Mouse (Mus musculus) cerebellum, adult 11 months (tissue): ENCODE data around the gene Vegfa.
A peak's percentile ranks its signal among the peaks of the same experiment; 100 is the strongest.

Experiments used
- DNase-seq: peaks from one replicate; pipeline ENCODE4 v3.0.0; 2022

The Vegfa gene

GRCm38 (mm10) chr17:46032257-46032991 is at the start of gene Vegfa:
Gene Vegfa, minus strand, starts transcription at chr17:46032369.
- DNase-seq = peak; percentile 89

GRCm38 (mm10) chr17:46081657-46082056 is 49.5 kb upstream of the Vegfa start:
- no peak for DNase-seq

- no peak for DNase-seq
Measured at GRCm38 (mm10) chr17:46081042-46081441, 48.9 kb upstream of the Vegfa start.

- no peak for DNase-seq
Measured at GRCm38 (mm10) chr17:46080388-46080787, 48.2 kb upstream of the Vegfa start.

- no peak for DNase-seq
Measured at GRCm38 (mm10) chr17:46079037-46079436, 46.9 kb upstream of the Vegfa start.

- DNase-seq = no peak
Measured at GRCm38 (mm10) chr17:46077921-46078534, 45.9 kb upstream of the Vegfa start.

GRCm38 (mm10) chr17:46076260-46076551 is 44.0 kb upstream of the Vegfa start:
- no peak for DNase-seq

GRCm38 (mm10) chr17:46075551-46076259 is 43.5 kb upstream of the Vegfa start:
- DNase-seq = no peak

GRCm38 (mm10) chr17:46075116-46075485 is 42.9 kb upstream of the Vegfa start:
- no peak for DNase-seq

- no peak for DNase-seq
Measured at GRCm38 (mm10) chr17:46074398-46075115, 42.4 kb upstream of the Vegfa start.

GRCm38 (mm10) chr17:46073730-46074301 is 41.6 kb upstream of the Vegfa start:
- peak; percentile 23 for DNase-seq

- no peak for DNase-seq
Measured at GRCm38 (mm10) chr17:46071531-46071930, 39.4 kb upstream of the Vegfa start.

- no peak for DNase-seq
Measured at GRCm38 (mm10) chr17:46070046-46070445, 37.9 kb upstream of the Vegfa start.

GRCm38 (mm10) chr17:46063974-46064312 is 31.8 kb upstream of the Vegfa start:
- no peak for DNase-seq

GRCm38 (mm10) chr17:46063283-46063973 is 31.3 kb upstream of the Vegfa start:
- DNase-seq = no peak

GRCm38 (mm10) chr17:46060253-46060652 is 28.1 kb upstream of the Vegfa start:
- no peak for DNase-seq

GRCm38 (mm10) chr17:46059226-46059825 is 27.2 kb upstream of the Vegfa start:
- no peak for DNase-seq

- no peak for DNase-seq
Measured at GRCm38 (mm10) chr17:46056288-46056687, 24.1 kb upstream of the Vegfa start.

- no peak for DNase-seq
Measured at GRCm38 (mm10) chr17:46055736-46056135, 23.6 kb upstream of the Vegfa start.

GRCm38 (mm10) chr17:46053291-46053842 is 21.2 kb upstream of the Vegfa start:
- no peak for DNase-seq

GRCm38 (mm10) chr17:46052146-46052545 is 20.0 kb upstream of the Vegfa start:
- DNase-seq = no peak

- no peak for DNase-seq
Measured at GRCm38 (mm10) chr17:46051356-46051755, 19.2 kb upstream of the Vegfa start.
